In the genomic region with DNA sequence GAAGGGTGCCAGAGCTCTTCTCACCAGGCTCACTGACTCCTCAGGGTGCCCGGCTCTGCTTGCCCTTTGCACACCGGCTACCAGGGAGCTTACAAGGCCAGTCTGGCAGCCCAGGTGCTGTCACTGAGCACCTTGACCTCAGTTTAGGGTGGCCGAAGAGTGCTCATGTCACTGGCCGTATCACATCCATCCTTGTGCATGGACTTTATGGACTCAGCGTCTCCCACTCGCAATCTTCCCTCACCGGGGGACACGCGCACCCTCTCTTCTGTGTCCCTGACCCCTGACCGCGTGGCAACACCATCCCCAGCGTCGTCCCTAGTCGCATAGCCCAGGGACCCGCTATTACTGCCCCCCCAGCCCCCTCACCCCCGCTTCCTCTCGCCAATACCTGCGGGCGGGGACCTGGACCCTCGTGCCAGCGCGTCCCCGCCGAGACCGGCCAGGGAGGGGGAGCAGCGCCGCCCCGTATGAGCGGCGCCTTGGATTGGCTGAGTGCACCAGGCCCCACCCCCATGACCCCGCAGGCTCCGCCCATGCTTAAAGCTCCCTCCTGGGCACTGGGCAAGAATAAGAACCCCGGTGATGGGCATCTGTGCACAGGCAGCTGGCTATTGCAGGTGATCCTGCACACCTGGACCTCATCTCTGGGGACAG, we compare ENCODE assay signal across 7 mouse cellular contexts. TPM values are rescaled to one million over a fixed set of nuclear protein-coding genes. Genes with fewer than 3 reads are reported as not detected.
DNase-seq lines count a peak whose midpoint lies in the region; ATAC-seq lines count a peak whose summit lies in the region.

No protein-coding gene starts in this region.

- no peak overlapping the region for H3K27ac ChIP-seq in forebrain, embryonic 15.5 days (replicated peaks)
- H3K27ac ChIP-seq in hindbrain, embryonic 13.5 days = no peak overlapping the region

- peak overlapping the region; percentile 49 for H3K9ac ChIP-seq in forebrain, embryonic 15.5 days (replicated peaks)
- peak overlapping the region; percentile 73 for H3K9ac ChIP-seq in hindbrain, embryonic 13.5 days

- no peaks in the 10 kb centered on the region for H3K9me3 ChIP-seq in forebrain, embryonic 15.5 days
- H3K9me3 ChIP-seq in hindbrain, embryonic 13.5 days = no peaks in the 10 kb centered on the region

- peak; percentile 76 for ATAC-seq in forebrain, embryonic 15.5 days (replicated peaks)
- peak; percentile 71 for ATAC-seq in hindbrain, embryonic 13.5 days (ENCODE audit: low FRiP score)

- WGBS in forebrain, embryonic 15.5 days = 6% methylated on average over 33 of the region's 33 CpGs
- 7% methylated on average over 33 of the region's 33 CpGs for WGBS in hindbrain, embryonic 13.5 days

- peak overlapping the region; percentile 78 for H3K4me2 ChIP-seq in forebrain, embryonic 15.5 days (replicated peaks)
- peak overlapping the region; percentile 82 for H3K4me2 ChIP-seq in hindbrain, embryonic 13.5 days

- no peaks in the 10 kb centered on the region for H3K27me3 ChIP-seq in forebrain, embryonic 15.5 days
- no peaks in the 10 kb centered on the region for H3K27me3 ChIP-seq in hindbrain, embryonic 13.5 days

- H3K4me1 ChIP-seq in forebrain, embryonic 15.5 days = peaks cover 17% of the 10 kb centered on the region
- peaks cover 58% of the 10 kb centered on the region for H3K4me1 ChIP-seq in hindbrain, embryonic 13.5 days (replicated peaks)

- 0 out of 2 replicates have a peak, but pooled peaks cover 2% of the 10 kb centered on the region for H3K36me3 ChIP-seq in forebrain, embryonic 15.5 days
- peaks cover 24% of the 10 kb centered on the region for H3K36me3 ChIP-seq in hindbrain, embryonic 13.5 days

- H3K4me3 ChIP-seq in forebrain, embryonic 15.5 days = peak overlapping the region; percentile 48
- peak overlapping the region; percentile 51 for H3K4me3 ChIP-seq in hindbrain, embryonic 13.5 days

- peak; percentile 66 for DNase-seq in R1 (ENCODE audit: low read depth, low spot score)
- DNase-seq in cerebellum, adult 11 months = peak; percentile 77
- peak; percentile 48 to 78 for DNase-seq in left cerebral cortex, adult 8-10 months (ENCODE audit: low spot score in 2 of 2)
- peak; percentile 71 to 75 for DNase-seq in lung, postnatal 4 days
- DNase-seq in right cerebral cortex, postnatal 14 days = peak; percentile 80

RNA-seq across cellular contexts. Expression of a gene that starts 6.4 kb away (rescaled TPM):
- 12.4 and 14.3 TPM in 2 replicates for polyA plus RNA-seq in forebrain, embryonic 15.5 days (2015; fragmentation: Nextera tagmentation; extraction: Ambion mirVana)
- 13.3 and 17.7 TPM in 2 replicates for polyA plus RNA-seq in hindbrain, embryonic 13.5 days (2015; fragmentation: Nextera tagmentation; extraction: Ambion mirVana)
- 10 to 100 TPM; 15.7 to 28.6 (median 17.7) TPM for total RNA-seq in left cerebral cortex, adult 8-10 months (2022)

RNA-seq across cellular contexts. Expression of a gene that starts 17.1 kb away (rescaled TPM):
- 160 and 166 TPM in 2 replicates for polyA plus RNA-seq in forebrain, embryonic 15.5 days (2015; fragmentation: Nextera tagmentation; extraction: Ambion mirVana)
- 157 and 162 TPM in 2 replicates for polyA plus RNA-seq in hindbrain, embryonic 13.5 days (2015; fragmentation: Nextera tagmentation; extraction: Ambion mirVana)
- total RNA-seq in left cerebral cortex, adult 8-10 months (2022) = 10 to 100 TPM; 76.5 to 94.5 (median 85.6) TPM

RNA-seq across cellular contexts. Expression of a gene that starts 17.1 kb away (rescaled TPM):
- polyA plus RNA-seq in forebrain, embryonic 15.5 days (2015; fragmentation: Nextera tagmentation; extraction: Ambion mirVana) = 9.0 and 9.6 TPM in 2 replicates
- polyA plus RNA-seq in hindbrain, embryonic 13.5 days (2015; fragmentation: Nextera tagmentation; extraction: Ambion mirVana) = 7.6 and 8.1 TPM in 2 replicates
- total RNA-seq in left cerebral cortex, adult 8-10 months (2022) = 10 to 100 TPM; 10.9 to 22.7 (median 17.6) TPM

RNA-seq across cellular contexts. Expression of a gene that starts 35.9 kb away (rescaled TPM):
- 1.4 and 1.6 TPM in 2 replicates for polyA plus RNA-seq in forebrain, embryonic 15.5 days (2015; fragmentation: Nextera tagmentation; extraction: Ambion mirVana)
- 0.61 and 0.95 TPM in 2 replicates for polyA plus RNA-seq in hindbrain, embryonic 13.5 days (2015; fragmentation: Nextera tagmentation; extraction: Ambion mirVana)
- 10 to 100 TPM; 10.2 to 11.9 (median 11.5) TPM for total RNA-seq in left cerebral cortex, adult 8-10 months (2022)

RNA-seq across cellular contexts. Expression of a gene that starts 40.5 kb away (rescaled TPM):
- 2,771 and 2,787 TPM in 2 replicates for polyA plus RNA-seq in forebrain, embryonic 15.5 days (2015; fragmentation: Nextera tagmentation; extraction: Ambion mirVana)
- polyA plus RNA-seq in hindbrain, embryonic 13.5 days (2015; fragmentation: Nextera tagmentation; extraction: Ambion mirVana) = 2,665 and 2,711 TPM in 2 replicates
- 100 to 1,000 TPM; 653 to 769 (median 710) TPM for total RNA-seq in left cerebral cortex, adult 8-10 months (2022)
